ENCODE assay signal across 8 mouse cellular contexts in genomic region chr2:152669639-152670484, GRCm38 (mm10). TPM values are rescaled to one million over a fixed set of nuclear protein-coding genes. Genes with fewer than 3 reads are reported as not detected.
DNase-seq lines count a peak whose midpoint lies in the region; ATAC-seq and TF ChIP-seq lines count a peak whose summit lies in the region.

No protein-coding gene starts in this region.

- 1% methylated on average over 46 of the region's 46 CpGs for WGBS in heart, adult 2 months
- WGBS in heart, embryonic 13.5 days, result 2% methylated on average over 45 of the region's 46 CpGs
- under 1% methylated on average over 46 of the region's 46 CpGs for WGBS in liver, embryonic 11.5 days

- H3K27me3 ChIP-seq in heart, adult 2 months (ENCODE audit: control insufficient read depth, insufficient read depth, low read length), result no peaks in the 10 kb centered on the region
- H3K27me3 ChIP-seq in heart, embryonic 13.5 days (replicated peaks), result peaks cover 2% of the 10 kb centered on the region; the same call in 1 of the 2 replicates
- no peaks in the 10 kb centered on the region for H3K27me3 ChIP-seq in liver, embryonic 11.5 days (replicated peaks; ENCODE audit: control insufficient read depth, insufficient read depth, low read length)

- H3K27ac ChIP-seq in heart, adult 2 months, result peak overlapping the region; percentile 90
- peak overlapping the region; percentile 95 for H3K27ac ChIP-seq in heart, embryonic 13.5 days (replicated peaks)
- peak overlapping the region; percentile 77 for H3K27ac ChIP-seq in liver, embryonic 11.5 days (ENCODE audit: low read depth, low read length)

- DNase-seq in heart, adult 2 months, result peak; percentile 31 to 38
- no peak for DNase-seq in heart, adult 9 months (ENCODE audit: low spot score in 2 of 2)
- peak; percentile 46 for DNase-seq in CD4-positive, CD25-positive, alpha-beta regulatory T cell, adult 2 months (ENCODE audit: low read depth, low spot score)
- peak; percentile 70 to 72 for DNase-seq in cerebellum, postnatal 10 days
- DNase-seq in liver, embryonic 11.5 days (ENCODE audit: low spot score), result peak; percentile 70
- peak; percentile 66 for DNase-seq in retina, postnatal 1 day
- no peak for DNase-seq in ovary, postnatal 14 days (ENCODE audit: low spot score)

- no peaks in the 10 kb centered on the region for H3K9me3 ChIP-seq in heart, embryonic 13.5 days
- no peaks in the 10 kb centered on the region for H3K9me3 ChIP-seq in liver, embryonic 11.5 days (ENCODE audit: control insufficient read depth, low read length)

- peak; percentile 40; the same call in 1 of the 2 replicates for ATAC-seq in heart, embryonic 13.5 days (ENCODE audit: extremely low read depth, insufficient number of reproducible peaks, low FRiP score, low TSS enrichment)
- peak; percentile 72 for ATAC-seq in liver, embryonic 11.5 days (replicated peaks; ENCODE audit: low FRiP score)

- peak overlapping the region; percentile 80 for H3K4me3 ChIP-seq in heart, adult 2 months
- peak overlapping the region; percentile 99 for H3K4me3 ChIP-seq in heart, embryonic 13.5 days
- peak overlapping the region; percentile 96 for H3K4me3 ChIP-seq in liver, embryonic 11.5 days (ENCODE audit: low read depth, low read length)

- no peak for TF ChIP-seq POLR2A in heart, adult 2 months (IDR thresholded peaks at IDR 0.05; ENCODE audit: insufficient read depth, low read depth, low read length)

- H3K9ac ChIP-seq in heart, adult 2 months (ENCODE audit: low read depth, low read length), result peak overlapping the region; percentile 88
- peak overlapping the region; percentile 96 for H3K9ac ChIP-seq in heart, embryonic 13.5 days
- H3K9ac ChIP-seq in liver, embryonic 11.5 days (ENCODE audit: low read depth, low read length), result peak overlapping the region; percentile 92

- TF ChIP-seq EP300 in heart, adult 2 months (IDR thresholded peaks at IDR 0.05; ENCODE audit: insufficient read depth, low read depth, low read length), result no peak

- no peaks in the 10 kb centered on the region for H3K36me3 ChIP-seq in heart, adult 2 months (ENCODE audit: control insufficient read depth, insufficient read depth, low read length)
- peaks cover 20% of the 10 kb centered on the region for H3K36me3 ChIP-seq in heart, embryonic 13.5 days
- peaks cover 6% of the 10 kb centered on the region; the same call in 1 of the 2 replicates for H3K36me3 ChIP-seq in liver, embryonic 11.5 days (ENCODE audit: control insufficient read depth, insufficient read depth, low read length)

- intact Hi-C loops in heart, adult 2 months (cut with DNase I), result loop anchor here (5.0 kb wide), 1 partner anchor 177 kb away; the partner anchor contains the start of gene Tpx2

- no peaks in the 10 kb centered on the region; the same call in 1 of the 2 replicates for H3K79me2 ChIP-seq in heart, adult 2 months (replicated peaks; ENCODE audit: control insufficient read depth, insufficient read depth, low read length)

- H3K4me1 ChIP-seq in heart, adult 2 months (ENCODE audit: control insufficient read depth, insufficient read depth, low read length), result peaks cover 16% of the 10 kb centered on the region
- peaks cover 43% of the 10 kb centered on the region for H3K4me1 ChIP-seq in heart, embryonic 13.5 days
- peaks cover 28% of the 10 kb centered on the region for H3K4me1 ChIP-seq in liver, embryonic 11.5 days (replicated peaks; ENCODE audit: control insufficient read depth, insufficient read depth, low read length)

- no peak for TF ChIP-seq CTCF in heart, adult 2 months (IDR thresholded peaks at IDR 0.05)

- H3K4me2 ChIP-seq in heart, embryonic 13.5 days, result peak overlapping the region; percentile 89
- peak overlapping the region; percentile 95 for H3K4me2 ChIP-seq in liver, embryonic 11.5 days

RNA-seq across cellular contexts. Expression of gene H13, which starts 0.6 kb away (rescaled TPM):
- total RNA-seq in heart, adult 2 months (2021), result 10 to 100 TPM; 33.9 to 37.6 TPM
- 42.9 and 43.5 TPM in 2 replicates for polyA plus RNA-seq in heart, adult 2 months (2012; rRNA removed)
- polyA plus RNA-seq in heart, embryonic 13.5 days (2015; fragmentation: Nextera tagmentation; extraction: Ambion mirVana), result 81.9 and 84.7 TPM in 2 replicates
- 88.6 and 92.1 TPM in 2 replicates for polyA plus RNA-seq in liver, embryonic 11.5 days (2014; fragmentation: Nextera tagmentation; extraction: Ambion mirVana)

RNA-seq across cellular contexts. Expression of gene Mcts2, which starts 17.0 kb away (rescaled TPM):
- total RNA-seq in heart, adult 2 months (2021), result 10 to 100 TPM; 14.8 to 18.2 TPM
- polyA plus RNA-seq in heart, adult 2 months (2012; rRNA removed), result 8.6 and 12.1 TPM in 2 replicates
- polyA plus RNA-seq in heart, embryonic 13.5 days (2015; fragmentation: Nextera tagmentation; extraction: Ambion mirVana), result 23.0 and 25.3 TPM in 2 replicates
- 31.5 and 37.1 TPM in 2 replicates for polyA plus RNA-seq in liver, embryonic 11.5 days (2014; fragmentation: Nextera tagmentation; extraction: Ambion mirVana)

RNA-seq across cellular contexts. Expression of gene Rem1, which starts 43.1 kb away (rescaled TPM):
- 1 to 10 TPM; 5.8 to 7.1 TPM for total RNA-seq in heart, adult 2 months (2021)
- polyA plus RNA-seq in heart, adult 2 months (2012; rRNA removed), result 5.6 and 7.1 TPM in 2 replicates
- polyA plus RNA-seq in heart, embryonic 13.5 days (2015; fragmentation: Nextera tagmentation; extraction: Ambion mirVana), result 10.5 and 12.6 TPM in 2 replicates
- polyA plus RNA-seq in liver, embryonic 11.5 days (2014; fragmentation: Nextera tagmentation; extraction: Ambion mirVana), result 1.2 and 1.6 TPM in 2 replicates

RNA-seq across cellular contexts. Expression of gene Defb25, which starts 47.0 kb away (rescaled TPM):
- not detected for total RNA-seq in heart, adult 2 months (2021)
- polyA plus RNA-seq in heart, adult 2 months (2012; rRNA removed), result not detected in 2 replicates
- polyA plus RNA-seq in heart, embryonic 13.5 days (2015; fragmentation: Nextera tagmentation; extraction: Ambion mirVana), result 0.68 and 1.1 TPM in 2 replicates
- polyA plus RNA-seq in liver, embryonic 11.5 days (2014; fragmentation: Nextera tagmentation; extraction: Ambion mirVana), result not detected in 2 replicates

Comparison
In these comparisons a context has a peak if more than half of its experiments do, and no peak if none do; other contexts are left out.
1. DNase-seq: peak in heart, adult 2 months (2 of 2), CD4-positive, CD25-positive, alpha-beta regulatory T cell, adult 2 months (single experiment), cerebellum, postnatal 10 days (2 of 2), liver, embryonic 11.5 days (single experiment) and retina, postnatal 1 day (single experiment); none in heart, adult 9 months (0 of 2) and ovary, postnatal 14 days (single experiment).
2. Peak in every context shown above with its lines, with median percentiles within 50 percentile points of each other: H3K27ac ChIP-seq, H3K4me3 ChIP-seq and H3K9ac ChIP-seq.